Mouse (Mus musculus) heart, embryonic 12.5 days (tissue): ENCODE results near the gene Gm5447. TPM values are rescaled to one million over a fixed set of nuclear protein-coding genes. Genes with fewer than 3 reads are reported as not detected.

Source experiments
- ATAC-seq: fragments of 200-750 bp; cut with Nextera tagmentation; 2 replicates; pipeline ENCODE4 v1.8.0; 2017; ENCODE audit warnings: moderate TSS enrichment, moderate library complexity; ENCODE audit not compliant: insufficient number of reproducible peaks, low FRiP score
- H3K27ac ChIP-seq: fragments of 300-500 bp; sonication (generic); 2 replicates; pipeline ENCODE4 v1.5.1; 2016; ENCODE audit warnings: mild to moderate bottlenecking, moderate library complexity; ENCODE audit not compliant: poor library complexity, severe bottlenecking
- H3K27me3 ChIP-seq: fragments of 300-500 bp; sonication (generic); replicated peaks from 2 replicates; pipeline ENCODE4 v1.6.1; 2016; ENCODE audit warnings: mild to moderate bottlenecking, moderate library complexity
- H3K36me3 ChIP-seq: fragments of 300-500 bp; sonication (generic); 2 replicates; pipeline ENCODE4 v1.6.1; 2016; ENCODE audit warnings: mild to moderate bottlenecking, moderate library complexity
- H3K4me1 ChIP-seq: fragments of 300-500 bp; sonication (generic); replicated peaks from 2 replicates; pipeline ENCODE4 v1.6.1; 2016; ENCODE audit warnings: mild to moderate bottlenecking
- H3K4me2 ChIP-seq: fragments of 300-500 bp; sonication (generic); 2 replicates; pipeline ENCODE4 v1.6.1; 2016; ENCODE audit warnings: mild to moderate bottlenecking, moderate library complexity
- H3K4me3 ChIP-seq: fragments of 300-500 bp; sonication (generic); 2 replicates; pipeline ENCODE4 v1.5.1; 2016; ENCODE audit warnings: mild to moderate bottlenecking
- H3K9ac ChIP-seq: fragments of 300-500 bp; sonication (generic); 2 replicates; pipeline ENCODE4 v1.6.1; 2016; ENCODE audit warnings: mild to moderate bottlenecking, moderate library complexity
- H3K9me3 ChIP-seq: fragments of 300-500 bp; sonication (generic); replicated peaks from 2 replicates; pipeline ENCODE4 v1.6.1; 2016; ENCODE audit warnings: mild to moderate bottlenecking, moderate library complexity
- WGBS: fragments of 180-500 bp; shearing (Covaris S2); methylation state at CpG from one replicate; pipeline ENCODE4 v1.1.7; 2016; 5-methylcytosine and 5-hydroxymethylcytosine counted together
- polyA plus RNA-seq: library from polyadenylated mRNA; unstranded; fragments of >200 nt; fragmentation: Nextera tagmentation; extraction: Ambion mirVana; gene quantifications from 2 replicates; pipeline ENCODE4 v1.2.1, GENCODE M21; 2016

Gene Gm5447
- polyA plus RNA-seq, 1 experiment from 2014 or later = not detected

DNA sequence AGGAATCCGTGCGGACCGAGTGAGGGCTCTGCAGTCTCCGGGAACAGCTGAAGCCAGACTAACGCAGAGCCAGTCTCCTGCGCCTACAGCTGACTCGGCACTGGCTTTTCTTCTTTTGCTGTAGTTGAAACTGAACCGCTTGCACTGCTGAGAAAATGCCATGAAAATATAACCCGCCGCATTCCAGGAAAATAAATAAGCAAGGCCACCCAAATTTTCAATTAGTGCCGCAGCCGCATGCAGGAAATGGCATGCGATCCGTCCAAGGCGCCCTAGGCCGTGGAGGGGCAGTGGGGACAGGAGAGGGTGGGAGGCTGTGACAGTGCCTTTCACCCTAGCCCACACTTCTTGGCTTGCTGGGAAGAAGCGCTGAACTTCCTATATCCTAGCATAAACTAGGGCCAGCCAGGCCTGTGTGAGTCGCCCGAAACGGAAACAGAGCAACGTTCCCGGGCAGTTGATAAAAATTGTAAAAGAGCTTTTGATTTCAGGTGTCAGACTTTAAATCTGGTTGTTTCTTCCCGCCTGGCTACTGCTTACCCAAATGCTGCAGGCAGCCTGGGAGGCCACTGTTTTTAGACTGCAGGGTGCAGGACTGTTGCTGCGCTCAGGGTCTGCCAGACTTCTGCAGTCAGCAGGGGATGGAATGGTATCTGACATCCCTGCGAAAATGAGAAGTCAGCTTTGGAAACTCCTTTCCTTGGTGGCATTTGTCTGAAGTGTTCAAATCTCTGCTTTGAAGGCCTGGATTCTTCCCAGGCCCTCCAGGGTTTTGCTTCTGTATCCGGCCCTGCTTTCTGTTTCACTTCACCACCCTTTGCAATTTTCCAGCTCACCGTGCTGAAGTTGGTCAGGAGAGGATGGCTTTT, 11.8 kb downstream of the Gm5447 start:
- H3K4me2 ChIP-seq = peak overlapping the region; percentile 88
- 0 out of 2 replicates have a peak, but pooled peaks cover 5% of the 10 kb centered on the region for H3K4me1 ChIP-seq
- peak; percentile 72; the same call in 1 of the 2 replicates for ATAC-seq
- H3K9ac ChIP-seq = peak overlapping the region; percentile 62
- WGBS = 7% methylated on average over 27 of the region's 27 CpGs
- H3K9me3 ChIP-seq = no peaks in the 10 kb centered on the region
- H3K27me3 ChIP-seq = peaks cover 13% of the 10 kb centered on the region; the same call in 1 of the 2 replicates
- no peak overlapping the region for H3K27ac ChIP-seq
- H3K36me3 ChIP-seq = no peaks in the 10 kb centered on the region
- H3K4me3 ChIP-seq = peak overlapping the region; percentile 47

DNA sequence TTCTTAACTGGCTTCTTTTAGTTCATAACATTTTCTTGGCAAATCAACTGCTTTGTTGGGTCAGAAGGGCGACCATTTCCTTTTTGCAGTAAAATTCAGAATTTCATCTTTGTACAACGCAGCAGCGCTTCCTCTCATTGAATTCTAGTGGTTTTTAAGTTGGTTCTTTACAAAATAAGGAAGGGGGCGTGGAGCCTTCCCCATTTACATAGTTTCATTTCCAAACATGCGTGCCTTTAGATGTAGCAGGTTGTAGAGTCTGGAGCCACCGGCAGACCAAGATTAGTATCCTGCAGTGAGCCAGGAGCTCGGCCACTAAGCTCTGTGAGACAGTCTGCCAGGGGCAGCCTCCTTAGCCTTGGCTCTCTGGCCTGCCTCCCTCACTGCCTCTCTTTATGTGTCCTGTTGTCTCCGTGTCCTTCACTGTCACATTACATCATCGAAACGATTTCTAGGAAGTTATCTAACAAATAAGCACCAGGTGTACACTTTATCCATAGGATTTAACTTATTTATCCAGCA, 13.0 kb downstream of the Gm5447 start:
- no peak overlapping the region for H3K27ac ChIP-seq
- H3K27me3 ChIP-seq = peaks cover 18% of the 10 kb centered on the region
- H3K4me3 ChIP-seq = no peak overlapping the region

DNA sequence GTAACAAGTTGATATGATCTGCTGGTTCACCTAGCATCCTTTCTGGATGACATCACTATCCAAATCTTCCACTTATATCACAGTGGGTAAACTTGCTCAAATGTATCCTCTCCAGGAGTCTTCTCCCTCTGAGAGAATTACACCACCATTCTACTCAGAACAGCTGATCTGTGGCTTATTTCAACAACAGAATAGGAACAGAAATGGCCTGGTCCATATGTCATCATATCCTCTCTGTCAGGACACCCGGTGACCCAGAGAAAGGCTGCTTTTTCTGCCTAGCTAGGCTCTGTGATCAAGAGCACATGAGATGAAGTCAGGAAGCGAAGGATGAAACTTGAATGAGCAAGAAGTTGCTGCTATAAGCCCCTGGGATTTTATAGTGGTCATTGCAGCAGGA, 13.7 kb downstream of the Gm5447 start:
- no peaks in the 10 kb centered on the region for H3K36me3 ChIP-seq
- peaks cover 20% of the 10 kb centered on the region for H3K27me3 ChIP-seq

More for the DNA sequence above, 13.0 kb downstream of the Gm5447 start:
- Histone ChIP-seq H3K9me3 (no peaks in the 10 kb centered on the region), H3K9ac (no peak overlapping the region), H3K36me3 (no peaks in the 10 kb centered on the region), H3K4me2 (no peak overlapping the region), H3K4me1 (0 out of 2 replicates have a peak, but pooled peaks cover 5% of the 10 kb centered on the region)
- no peak for ATAC-seq
- WGBS = 71% methylated on average over 10 of the region's 10 CpGs

DNA sequence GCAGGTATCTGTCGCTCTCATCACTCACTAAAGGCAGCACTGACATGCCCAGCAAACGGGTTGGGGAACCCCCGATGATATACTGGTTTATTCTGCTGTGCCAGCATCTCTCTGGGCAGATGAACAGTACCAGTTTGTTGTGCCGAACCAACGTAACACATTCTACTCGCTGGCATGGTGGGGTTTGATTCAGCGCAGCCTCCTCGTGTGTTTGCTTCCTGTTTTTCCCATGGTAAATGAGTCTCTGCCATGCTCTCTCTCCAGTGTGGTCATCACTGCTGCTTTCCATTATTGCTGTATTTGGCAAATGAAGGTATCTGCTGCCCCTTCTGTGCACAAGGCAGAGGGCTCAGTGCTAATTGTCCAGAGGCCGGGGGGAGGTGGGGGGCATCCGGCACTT, 15.7 kb downstream of the Gm5447 start:
- peaks cover 20% of the 10 kb centered on the region for H3K27me3 ChIP-seq
- no peak for ATAC-seq
- no peak overlapping the region for H3K4me2 ChIP-seq
- WGBS = 83% methylated on average over 10 of the region's 10 CpGs
- 0 out of 2 replicates have a peak, but pooled peaks cover 5% of the 10 kb centered on the region for H3K4me1 ChIP-seq
- H3K4me3 ChIP-seq = no peak overlapping the region
- H3K36me3 ChIP-seq = no peaks in the 10 kb centered on the region
- no peak overlapping the region for H3K27ac ChIP-seq
- no peaks in the 10 kb centered on the region for H3K9me3 ChIP-seq
- H3K9ac ChIP-seq = no peak overlapping the region

More for the DNA sequence above, 13.7 kb downstream of the Gm5447 start:
- Histone ChIP-seq H3K27ac (no peak overlapping the region), H3K4me2 (no peak overlapping the region), H3K9ac (no peak overlapping the region), H3K9me3 (no peaks in the 10 kb centered on the region), H3K4me1 (0 out of 2 replicates have a peak, but pooled peaks cover 5% of the 10 kb centered on the region), H3K4me3 (no peak overlapping the region)
- 79% methylated on average over 2 of the region's 2 CpGs for WGBS
- ATAC-seq = no peak

DNA sequence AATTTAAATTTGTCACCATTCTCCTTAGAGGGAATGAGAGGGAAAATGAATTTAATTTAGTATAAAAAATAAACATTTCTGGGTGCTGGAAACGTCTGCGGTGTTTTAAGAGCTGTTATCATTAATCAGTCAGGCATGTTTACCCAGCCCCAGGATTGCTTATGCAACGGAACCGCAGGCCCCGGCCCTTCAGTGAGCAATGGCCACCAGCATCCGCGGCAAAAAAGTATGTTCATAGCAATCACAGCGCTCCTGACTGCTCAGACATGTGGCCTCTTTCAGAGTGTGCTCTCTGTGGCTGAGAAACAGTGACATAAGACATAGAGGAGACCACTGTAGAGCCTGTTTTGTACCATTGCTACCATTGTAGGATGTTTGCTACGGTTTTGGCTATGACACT, 16.2 kb downstream of the Gm5447 start:
- no peak overlapping the region for H3K4me2 ChIP-seq
- H3K27ac ChIP-seq = no peak overlapping the region
- H3K4me1 ChIP-seq = 0 out of 2 replicates have a peak, but pooled peaks cover 5% of the 10 kb centered on the region
- H3K27me3 ChIP-seq = peaks cover 20% of the 10 kb centered on the region
- H3K9ac ChIP-seq = no peak overlapping the region
- H3K36me3 ChIP-seq = no peaks in the 10 kb centered on the region
- 50% methylated on average over 9 of the region's 9 CpGs for WGBS
- H3K9me3 ChIP-seq = no peaks in the 10 kb centered on the region
- H3K4me3 ChIP-seq = no peak overlapping the region
- no peak for ATAC-seq

DNA sequence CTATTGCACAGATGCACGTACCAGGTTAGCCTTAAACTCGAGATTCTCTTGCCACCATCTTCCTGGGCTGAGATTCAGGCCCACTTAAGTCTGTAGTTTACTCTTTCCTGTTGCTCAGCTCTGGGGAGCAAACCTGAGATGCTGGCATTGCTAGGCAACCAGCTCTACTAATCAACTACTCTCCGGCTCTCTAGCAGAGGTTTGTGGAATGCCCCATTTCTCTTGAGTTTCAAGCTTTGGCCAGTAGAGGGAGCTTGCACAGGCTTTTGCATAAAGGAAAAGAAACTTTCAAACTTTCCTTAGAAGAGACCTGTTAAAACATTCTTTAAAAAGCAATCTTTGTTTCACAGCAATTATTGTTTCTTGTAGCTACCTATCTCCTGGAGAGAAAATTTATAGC, 19.8 kb downstream of the Gm5447 start:
- H3K27ac ChIP-seq = no peak overlapping the region
- H3K36me3 ChIP-seq = no peaks in the 10 kb centered on the region
- no peaks in the 10 kb centered on the region for H3K9me3 ChIP-seq
- WGBS = 33% methylated on average over 3 of the region's 3 CpGs
- no peak overlapping the region for H3K9ac ChIP-seq
- H3K4me1 ChIP-seq = no peaks in the 10 kb centered on the region
- no peak for ATAC-seq
- no peak overlapping the region for H3K4me2 ChIP-seq
- peaks cover 8% of the 10 kb centered on the region for H3K27me3 ChIP-seq
- H3K4me3 ChIP-seq = no peak overlapping the region

DNA sequence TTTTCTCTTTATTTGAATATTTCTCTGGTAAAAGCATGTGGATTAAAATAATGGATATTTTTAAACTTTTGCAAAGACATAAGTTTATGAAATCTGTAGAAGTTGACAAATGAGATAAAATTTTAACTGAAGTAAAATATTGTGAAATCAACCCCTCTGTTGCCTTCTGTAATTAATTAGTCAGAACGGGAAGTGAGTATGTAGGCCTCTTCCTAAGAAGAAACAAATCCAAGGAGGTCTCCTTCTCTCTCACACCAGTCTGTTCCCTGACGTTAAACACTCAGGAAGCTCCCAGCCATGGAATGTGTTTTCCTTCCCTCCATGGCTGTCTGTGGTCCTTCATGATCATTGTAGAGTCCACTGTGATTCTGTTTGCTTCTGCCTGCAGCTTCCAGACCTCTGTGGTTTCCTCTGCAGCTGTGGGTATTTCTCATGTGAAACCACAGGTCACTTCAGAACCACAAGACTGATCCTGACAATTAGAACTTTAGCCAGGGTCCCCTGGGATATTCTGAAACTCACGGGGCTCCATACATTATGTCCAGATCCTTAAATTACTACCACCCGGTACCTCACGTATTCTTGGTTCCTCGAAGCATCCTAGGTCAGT, 20.4 kb downstream of the Gm5447 start:
- Histone ChIP-seq H3K9me3 (no peaks in the 10 kb centered on the region), H3K27ac (no peak overlapping the region), H3K4me3 (no peak overlapping the region), H3K27me3 (peaks cover 7% of the 10 kb centered on the region), H3K36me3 (no peaks in the 10 kb centered on the region), H3K4me2 (no peak overlapping the region), H3K9ac (no peak overlapping the region), H3K4me1 (no peaks in the 10 kb centered on the region)
- ATAC-seq = no peak
- 73% methylated on average over 6 of the region's 6 CpGs for WGBS

DNA sequence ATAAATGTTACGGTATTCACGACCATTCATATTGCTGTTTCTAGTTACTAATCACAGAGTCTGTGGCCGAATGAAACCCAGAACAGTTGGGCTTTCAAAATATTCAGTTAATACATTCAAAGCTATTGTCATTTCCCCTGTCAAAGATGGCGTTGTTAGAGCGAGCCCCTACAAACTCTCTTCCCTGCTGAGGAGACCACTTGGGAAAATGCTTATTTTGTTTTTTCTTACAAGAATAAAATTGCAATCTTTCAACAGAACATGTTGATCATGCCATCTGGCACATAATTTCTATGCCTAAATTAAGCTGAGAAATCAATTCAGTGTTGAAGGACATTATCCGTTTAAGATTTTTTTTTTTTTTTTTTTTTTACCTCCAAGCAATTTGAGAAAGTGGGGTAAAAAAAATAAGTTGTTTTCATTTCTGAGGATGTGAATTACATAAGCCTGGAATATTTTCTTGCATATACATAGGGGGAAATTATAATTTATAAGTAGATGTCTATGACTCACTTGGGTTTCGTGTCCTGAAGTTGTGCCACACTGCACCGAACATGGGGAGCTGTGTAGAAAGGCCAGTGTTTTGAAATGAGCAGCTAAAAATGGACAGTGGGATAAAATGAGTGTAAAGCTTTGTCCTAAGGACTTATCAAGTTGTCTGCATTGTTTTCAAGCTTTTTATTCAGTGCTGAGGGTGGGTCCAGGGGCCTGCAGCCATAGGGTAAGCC, 23.7 kb downstream of the Gm5447 start:
- Histone ChIP-seq H3K9me3 (no peaks in the 10 kb centered on the region), H3K9ac (no peak overlapping the region), H3K4me2 (no peak overlapping the region), H3K36me3 (no peaks in the 10 kb centered on the region), H3K4me3 (no peak overlapping the region), H3K4me1 (no peaks in the 10 kb centered on the region), H3K27me3 (0 out of 2 replicates have a peak, but pooled peaks cover 3% of the 10 kb centered on the region), H3K27ac (no peak overlapping the region)
- WGBS = 83% methylated on average over 8 of the region's 8 CpGs
- ATAC-seq = no peak

DNA sequence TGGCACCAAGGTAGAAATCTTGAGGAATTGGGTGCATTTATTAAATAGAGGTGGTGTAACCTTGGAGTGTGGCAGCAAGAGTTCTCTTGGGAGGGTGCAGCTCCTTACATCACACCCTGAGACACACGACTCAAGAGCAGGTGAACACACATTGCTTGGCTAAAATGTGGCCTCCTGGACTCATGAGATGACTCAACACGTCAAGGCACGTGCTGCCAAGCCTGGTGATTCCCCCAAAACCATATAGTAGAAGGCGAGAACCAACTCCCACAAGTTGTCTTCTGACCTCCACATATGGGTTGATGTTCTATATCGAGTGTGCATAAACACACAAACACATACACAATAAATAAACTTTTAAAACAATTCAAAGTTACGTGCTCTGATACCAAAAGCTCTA, 25.8 kb downstream of the Gm5447 start:
- Histone ChIP-seq H3K9ac (no peak overlapping the region), H3K27me3 (0 out of 2 replicates have a peak, but pooled peaks cover 3% of the 10 kb centered on the region), H3K36me3 (no peaks in the 10 kb centered on the region), H3K4me3 (no peak overlapping the region), H3K4me2 (no peak overlapping the region), H3K27ac (no peak overlapping the region), H3K4me1 (no peaks in the 10 kb centered on the region), H3K9me3 (no peaks in the 10 kb centered on the region)
- WGBS = 82% methylated on average over 6 of the region's 6 CpGs
- ATAC-seq = no peak

DNA sequence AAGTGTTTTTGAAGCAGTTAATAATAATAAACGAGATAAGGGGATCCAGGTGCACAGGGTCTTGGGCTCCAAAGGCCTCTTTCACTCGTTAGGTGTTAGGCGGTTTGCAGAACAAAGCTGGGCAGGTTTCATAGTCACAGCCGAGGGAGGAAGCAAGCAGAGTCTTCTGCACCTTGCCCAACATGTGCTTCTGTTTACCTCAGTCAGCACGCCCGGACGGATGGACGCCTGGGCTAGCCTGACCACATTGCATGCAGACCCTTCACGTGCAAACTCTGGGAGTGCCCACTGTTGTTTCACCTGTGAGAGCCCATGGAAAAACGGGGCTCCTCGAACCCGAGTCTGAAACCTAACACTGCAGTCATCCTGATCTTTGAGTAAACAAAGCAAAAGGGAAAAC, 30.5 kb downstream of the Gm5447 start:
- Histone ChIP-seq H3K36me3 (no peaks in the 10 kb centered on the region), H3K9ac (no peak overlapping the region), H3K27me3 (0 out of 2 replicates have a peak, but pooled peaks cover 3% of the 10 kb centered on the region), H3K4me1 (no peaks in the 10 kb centered on the region), H3K27ac (no peak overlapping the region), H3K4me2 (peak overlapping the region; percentile 36), H3K4me3 (no peak overlapping the region), H3K9me3 (no peaks in the 10 kb centered on the region)
- 57% methylated on average over 12 of the region's 12 CpGs for WGBS
- no peak for ATAC-seq

DNA sequence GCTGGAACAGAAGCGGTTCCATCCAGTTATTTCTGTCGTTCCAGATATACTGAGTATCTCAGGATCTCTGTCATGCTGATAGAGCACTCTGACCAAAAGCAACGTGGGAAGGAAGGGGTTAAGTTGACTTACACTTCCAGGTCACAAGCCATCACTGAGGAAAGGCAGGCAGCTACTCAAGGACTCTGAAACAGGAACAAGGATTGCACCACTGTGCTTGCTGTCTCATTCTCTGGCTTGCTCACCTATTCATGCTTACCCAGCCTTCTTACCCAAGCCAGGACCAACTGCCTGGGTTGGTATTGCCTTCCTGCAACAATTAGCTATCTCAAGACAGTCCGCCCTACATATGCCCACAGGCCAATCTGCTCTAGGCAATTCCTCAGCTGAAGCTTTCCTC, 31.0 kb downstream of the Gm5447 start:
- H3K4me3 ChIP-seq = no peak overlapping the region
- ATAC-seq = no peak
- no peak overlapping the region for H3K9ac ChIP-seq
- no peak overlapping the region for H3K27ac ChIP-seq
- peak overlapping the region; percentile 36 for H3K4me2 ChIP-seq
- 55% methylated on average over 4 of the region's 4 CpGs for WGBS
- no peaks in the 10 kb centered on the region for H3K9me3 ChIP-seq
- no peaks in the 10 kb centered on the region for H3K36me3 ChIP-seq
- H3K4me1 ChIP-seq = no peaks in the 10 kb centered on the region
- H3K27me3 ChIP-seq = no peaks in the 10 kb centered on the region
